Mouse (Mus musculus): Measurements from ENCODE around the gene Olfr959. TPM values are rescaled to one million over a fixed set of nuclear protein-coding genes. Genes with fewer than 3 reads are reported as not detected.

The Olfr959 gene
- polyA plus RNA-seq, 1 experiment from 2014 or later: not detected

Other genes with a start within 250 kb of the Olfr959 start
- not detected in 2 replicates for gene Olfr948, start 249.5 kb downstream of the Olfr959 start, polyA plus RNA-seq (2015; fragmentation: Nextera tagmentation; extraction: Ambion mirVana)
- gene Olfr951, start 188.2 kb downstream of the Olfr959 start, polyA plus RNA-seq (2015; fragmentation: Nextera tagmentation; extraction: Ambion mirVana): not detected in 2 replicates
- not detected in 2 replicates for gene Olfr952, start 148.4 kb downstream of the Olfr959 start, polyA plus RNA-seq (2015; fragmentation: Nextera tagmentation; extraction: Ambion mirVana)
- gene Olfr954, start 118.9 kb downstream of the Olfr959 start, polyA plus RNA-seq (2015; fragmentation: Nextera tagmentation; extraction: Ambion mirVana): not detected in 2 replicates
- gene Olfr955, start 103.6 kb downstream of the Olfr959 start, polyA plus RNA-seq (2015; fragmentation: Nextera tagmentation; extraction: Ambion mirVana): not detected in 2 replicates
- gene Olfr44, start 81.6 kb downstream of the Olfr959 start, polyA plus RNA-seq (2015; fragmentation: Nextera tagmentation; extraction: Ambion mirVana): not detected in 2 replicates
- gene Olfr957, start 59.8 kb downstream of the Olfr959 start, polyA plus RNA-seq (2015; fragmentation: Nextera tagmentation; extraction: Ambion mirVana): not detected in 2 replicates
- not detected in 2 replicates for gene Olfr958, start 21.5 kb downstream of the Olfr959 start, polyA plus RNA-seq (2015; fragmentation: Nextera tagmentation; extraction: Ambion mirVana)
- gene AW551984, start 28.8 kb upstream of the Olfr959 start, polyA plus RNA-seq (2015; fragmentation: Nextera tagmentation; extraction: Ambion mirVana): 3.1 and 4.1 TPM in 2 replicates
- not detected in 2 replicates for gene Olfr148, start 35.1 kb upstream of the Olfr959 start, polyA plus RNA-seq (2015; fragmentation: Nextera tagmentation; extraction: Ambion mirVana)
- not detected in 2 replicates for gene Olfr960, start 45.8 kb upstream of the Olfr959 start, polyA plus RNA-seq (2015; fragmentation: Nextera tagmentation; extraction: Ambion mirVana)
- gene Olfr961, start 69.5 kb upstream of the Olfr959 start, polyA plus RNA-seq (2015; fragmentation: Nextera tagmentation; extraction: Ambion mirVana): not detected in 2 replicates
- not detected in 2 replicates for gene Olfr963, start 91.6 kb upstream of the Olfr959 start, polyA plus RNA-seq (2015; fragmentation: Nextera tagmentation; extraction: Ambion mirVana)
- gene Olfr149, start 131.5 kb upstream of the Olfr959 start, polyA plus RNA-seq (2015; fragmentation: Nextera tagmentation; extraction: Ambion mirVana): not detected in 2 replicates
- not detected in 2 replicates for gene Olfr965, start 135.8 kb upstream of the Olfr959 start, polyA plus RNA-seq (2015; fragmentation: Nextera tagmentation; extraction: Ambion mirVana)
- not detected in 2 replicates for gene Olfr150, start 155.4 kb upstream of the Olfr959 start, polyA plus RNA-seq (2015; fragmentation: Nextera tagmentation; extraction: Ambion mirVana)
- gene Olfr967, start 170.7 kb upstream of the Olfr959 start, polyA plus RNA-seq (2015; fragmentation: Nextera tagmentation; extraction: Ambion mirVana): not detected in 2 replicates
- gene Olfr968, start 207.7 kb upstream of the Olfr959 start, polyA plus RNA-seq (2015; fragmentation: Nextera tagmentation; extraction: Ambion mirVana): not detected in 2 replicates
- gene Olfr969, start 215.4 kb upstream of the Olfr959 start, polyA plus RNA-seq (2015; fragmentation: Nextera tagmentation; extraction: Ambion mirVana): not detected in 2 replicates
- not detected in 2 replicates for gene Olfr970, start 233.3 kb upstream of the Olfr959 start, polyA plus RNA-seq (2015; fragmentation: Nextera tagmentation; extraction: Ambion mirVana)

Data from liver, embryonic 16.5 days (tissue).